Mouse (Mus musculus) heart, embryonic 15.5 days (tissue): ENCODE results near the gene B4galnt2. TPM values are rescaled to one million over a fixed set of nuclear protein-coding genes. Genes with fewer than 3 reads are reported as not detected.
A peak's percentile ranks its signal among the peaks of the same experiment; 100 is the strongest.
"Not testable (repeated sequence)": the region's sequence is repeated elsewhere in the genome, so short reads cannot be mapped to it uniquely, and the experiment has no call there.

ENCODE experiments used
- ATAC-seq: fragments of 200-750 bp; cut with Nextera tagmentation; replicated peaks from 2 replicates; pipeline ENCODE4 v1.8.0; 2017; ENCODE audit warnings: low read depth, moderate TSS enrichment; ENCODE audit not compliant: insufficient number of reproducible peaks, insufficient read depth, low FRiP score
- H3K27ac ChIP-seq: fragments of 300-500 bp; sonication (generic); 2 replicates; pipeline ENCODE4 v1.5.1; 2015; ENCODE audit warnings: mild to moderate bottlenecking, inconsistent platforms
- H3K27me3 ChIP-seq: fragments of 300-500 bp; sonication (generic); 2 replicates; pipeline ENCODE4 v1.6.1; 2015; ENCODE audit warnings: inconsistent platforms
- H3K36me3 ChIP-seq: fragments of 300-500 bp; sonication (generic); 2 replicates; pipeline ENCODE4 v1.6.1; 2015; ENCODE audit warnings: mild to moderate bottlenecking, inconsistent platforms
- H3K4me1 ChIP-seq: fragments of 300-500 bp; sonication (generic); replicated peaks from 2 replicates; pipeline ENCODE4 v1.6.1; 2015; ENCODE audit warnings: inconsistent platforms
- H3K4me2 ChIP-seq: fragments of 300-500 bp; sonication (generic); 2 replicates; pipeline ENCODE4 v1.6.1; 2015; ENCODE audit warnings: inconsistent platforms, mild to moderate bottlenecking, moderate library complexity
- H3K4me3 ChIP-seq: fragments of 300-500 bp; sonication (generic); 2 replicates; pipeline ENCODE4 v1.5.1; 2015; ENCODE audit warnings: mild to moderate bottlenecking, inconsistent platforms
- H3K9ac ChIP-seq: fragments of 300-500 bp; sonication (generic); 2 replicates; pipeline ENCODE4 v1.6.1; 2015; ENCODE audit warnings: mild to moderate bottlenecking, inconsistent platforms
- H3K9me3 ChIP-seq: fragments of 300-500 bp; sonication (generic); replicated peaks from 2 replicates; pipeline ENCODE4 v1.6.1; 2016; ENCODE audit warnings: inconsistent platforms
- WGBS: fragments of 180-500 bp; shearing (Covaris S2); methylation state at CpG from one replicate; pipeline ENCODE4 v1.1.7; 2015; ENCODE audit warnings: mixed read lengths; 5-methylcytosine and 5-hydroxymethylcytosine counted together
- polyA plus RNA-seq: library from polyadenylated mRNA; unstranded; fragments of >200 nt; fragmentation: Nextera tagmentation; extraction: Ambion mirVana; gene quantifications from 2 replicates; pipeline ENCODE4 v1.2.1, GENCODE M21; 2015

Gene B4galnt2
- polyA plus RNA-seq, 1 experiment from 2014 or later, result 0.23 TPM

GRCm38 (mm10) chr11:95890462-95891051 lies 24.1 kb downstream of the B4galnt2 start:
- Histone ChIP-seq H3K4me3 (no peak overlapping the region), H3K9me3 (no peaks in the 10 kb centered on the region), H3K27ac (no peak overlapping the region), H3K36me3 (no peaks in the 10 kb centered on the region), H3K4me2 (no peak overlapping the region), H3K9ac (no peak overlapping the region), H3K4me1 (no peaks in the 10 kb centered on the region), H3K27me3 (no peaks in the 10 kb centered on the region)
- ATAC-seq, result no peak
- 66% methylated on average over 2 of the region's 2 CpGs for WGBS

- not testable (repeated sequence) for H3K4me2 ChIP-seq, H3K4me3 ChIP-seq, H3K9ac ChIP-seq, H3K9me3 ChIP-seq, H3K27ac ChIP-seq, ATAC-seq, H3K27me3 ChIP-seq, H3K36me3 ChIP-seq, H3K4me1 ChIP-seq
- 80% methylated on average over 2 of the region's 2 CpGs for WGBS
Measured at GRCm38 (mm10) chr11:95879861-95880260, 34.8 kb downstream of the B4galnt2 start.

GRCm38 (mm10) chr11:95876296-95876695 lies 38.4 kb downstream of the B4galnt2 start:
- 22% methylated on average over 7 of the region's 7 CpGs for WGBS
- no peaks in the 10 kb centered on the region for H3K9me3 ChIP-seq
- H3K27ac ChIP-seq, result no peak overlapping the region
- H3K27me3 ChIP-seq, result peaks cover 6% of the 10 kb centered on the region; the same call in 1 of the 2 replicates
- no peak overlapping the region for H3K4me2 ChIP-seq
- no peak overlapping the region for H3K9ac ChIP-seq
- no peak for ATAC-seq
- H3K4me1 ChIP-seq, result no peaks in the 10 kb centered on the region
- no peak overlapping the region for H3K4me3 ChIP-seq
- H3K36me3 ChIP-seq, result no peaks in the 10 kb centered on the region

GRCm38 (mm10) chr11:95875804-95876203 lies 38.9 kb downstream of the B4galnt2 start:
- H3K4me1 ChIP-seq, result no peaks in the 10 kb centered on the region
- no peaks in the 10 kb centered on the region for H3K36me3 ChIP-seq
- no peak for ATAC-seq
- H3K9me3 ChIP-seq, result no peaks in the 10 kb centered on the region
- WGBS, result 32% methylated on average over 9 of the region's 9 CpGs
- H3K9ac ChIP-seq, result no peak overlapping the region
- H3K4me2 ChIP-seq, result no peak overlapping the region
- H3K27ac ChIP-seq, result no peak overlapping the region
- H3K4me3 ChIP-seq, result no peak overlapping the region
- H3K27me3 ChIP-seq, result 0 out of 2 replicates have a peak, but pooled peaks cover 1% of the 10 kb centered on the region

GRCm38 (mm10) chr11:95869918-95870470 lies 44.7 kb downstream of the B4galnt2 start:
- Histone ChIP-seq H3K9me3 (no peaks in the 10 kb centered on the region), H3K4me2 (no peak overlapping the region), H3K4me3 (no peak overlapping the region), H3K27ac (no peak overlapping the region), H3K36me3 (no peaks in the 10 kb centered on the region), H3K9ac (no peak overlapping the region), H3K4me1 (no peaks in the 10 kb centered on the region), H3K27me3 (no peaks in the 10 kb centered on the region)
- 60% methylated on average over 6 of the region's 6 CpGs for WGBS
- no peak for ATAC-seq

- Histone ChIP-seq H3K4me2 (no peak overlapping the region), H3K4me1 (no peaks in the 10 kb centered on the region), H3K9ac (no peak overlapping the region), H3K9me3 (no peaks in the 10 kb centered on the region), H3K4me3 (no peak overlapping the region), H3K27me3 (no peaks in the 10 kb centered on the region), H3K27ac (no peak overlapping the region), H3K36me3 (no peaks in the 10 kb centered on the region)
- WGBS, result 67% methylated on average over 4 of the region's 4 CpGs
- ATAC-seq, result no peak
Measured at GRCm38 (mm10) chr11:95869442-95869841, 45.2 kb downstream of the B4galnt2 start.

- WGBS, result 88% methylated on average over 8 of the region's 8 CpGs
- Histone ChIP-seq H3K9ac (no peak overlapping the region), H3K4me2 (no peak overlapping the region), H3K4me1 (peaks cover 13% of the 10 kb centered on the region), H3K36me3 (no peaks in the 10 kb centered on the region), H3K9me3 (no peaks in the 10 kb centered on the region), H3K27me3 (no peaks in the 10 kb centered on the region), H3K4me3 (no peak overlapping the region), H3K27ac (no peak overlapping the region)
- ATAC-seq, result no peak
Measured at GRCm38 (mm10) chr11:95861397-95861796, 53.3 kb downstream of the B4galnt2 start.

- no peak for ATAC-seq
- 20% methylated on average over 3 of the region's 3 CpGs for WGBS
- Histone ChIP-seq H3K4me2 (peak overlapping the region; percentile 85), H3K27ac (0 out of 2 replicates have a peak overlapping the region, but pooled peaks have one; percentile 89), H3K9ac (peak overlapping the region; percentile 64), H3K36me3 (no peaks in the 10 kb centered on the region), H3K4me3 (peak overlapping the region; percentile 79), H3K27me3 (no peaks in the 10 kb centered on the region), H3K9me3 (no peaks in the 10 kb centered on the region), H3K4me1 (peaks cover 13% of the 10 kb centered on the region)
Measured at GRCm38 (mm10) chr11:95860071-95860490, 54.6 kb downstream of the B4galnt2 start.

DNA sequence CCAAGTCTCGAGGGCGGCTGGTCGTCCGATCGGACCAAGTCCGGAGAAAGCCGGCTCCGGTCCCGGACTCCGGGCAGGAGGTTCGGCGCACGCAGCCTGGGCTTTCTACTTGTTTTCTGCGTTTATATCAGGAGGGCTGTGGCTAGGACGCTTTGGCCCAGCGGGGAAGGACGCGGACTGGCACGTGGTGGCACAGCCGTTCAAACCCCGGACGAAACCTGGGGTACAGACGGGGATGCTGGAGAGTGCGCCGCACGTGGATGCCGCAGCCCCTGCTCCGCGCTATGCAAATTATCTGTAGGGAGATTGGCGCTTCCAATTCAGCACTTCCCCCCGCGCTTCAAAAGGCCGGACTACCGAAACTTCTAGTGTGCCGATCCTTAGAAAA lies 55.2 kb downstream of the B4galnt2 start:
- peak; percentile 47; the same call in 1 of the 2 replicates for ATAC-seq
- under 1% methylated on average over 35 of the region's 35 CpGs for WGBS

DNA sequence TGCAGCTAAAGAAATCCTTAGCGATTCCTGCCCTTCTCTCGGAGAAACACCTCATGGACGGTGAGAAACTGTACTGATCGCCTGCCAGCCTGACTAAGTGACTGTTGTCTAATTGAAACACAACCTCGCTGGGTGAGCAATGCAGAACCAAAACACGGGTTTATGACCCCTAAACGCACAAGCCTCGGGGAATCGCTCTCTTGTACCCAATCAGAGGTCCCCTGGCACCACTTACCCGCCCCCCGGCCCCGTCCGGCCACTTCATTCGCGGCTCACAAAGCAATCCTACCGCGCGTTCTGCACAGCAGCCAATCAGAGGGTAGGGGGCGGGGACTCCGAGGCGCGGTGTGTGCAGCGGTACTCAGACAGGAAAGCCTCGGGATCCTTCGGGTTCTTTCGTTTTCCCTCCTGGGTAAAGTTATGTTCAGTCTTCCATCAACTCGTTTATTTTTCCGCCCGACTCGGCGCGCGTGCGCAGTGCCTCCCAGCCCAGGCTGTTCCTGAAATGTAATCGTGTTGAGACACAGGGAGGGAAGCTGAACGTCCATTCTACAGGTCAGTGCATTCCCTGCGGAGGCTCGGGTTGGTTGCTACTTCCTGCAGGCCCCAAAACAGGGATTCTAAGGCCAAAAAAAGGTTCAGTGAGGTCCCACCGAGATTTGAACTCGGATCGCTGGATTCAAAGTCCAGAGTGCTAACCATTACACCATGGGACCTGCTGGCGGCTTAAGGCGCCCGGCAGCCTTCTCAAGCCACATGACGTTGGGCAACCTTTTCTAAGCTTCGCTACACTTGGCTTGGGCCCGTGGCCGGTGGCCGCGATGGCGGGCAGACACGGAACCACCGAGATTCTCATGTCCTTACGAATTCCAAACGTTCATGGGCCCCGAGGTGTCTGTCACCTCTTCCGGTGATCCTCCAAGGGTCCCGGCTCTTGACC lies 55.9 kb downstream of the B4galnt2 start:
- Histone ChIP-seq H3K4me3 (peak overlapping the region; percentile 79), H3K9ac (peak overlapping the region; percentile 64), H3K4me2 (peak overlapping the region; percentile 85), H3K9me3 (no peaks in the 10 kb centered on the region), H3K36me3 (no peaks in the 10 kb centered on the region), H3K27me3 (no peaks in the 10 kb centered on the region), H3K4me1 (peaks cover 13% of the 10 kb centered on the region), H3K27ac (peak overlapping the region; percentile 89)
- peak; percentile 98 for ATAC-seq
- under 1% methylated on average over 58 of the region's 58 CpGs for WGBS

More for the DNA sequence above, 55.2 kb downstream of the B4galnt2 start:
- no peaks in the 10 kb centered on the region for H3K36me3 ChIP-seq
- no peaks in the 10 kb centered on the region for H3K27me3 ChIP-seq
- no peaks in the 10 kb centered on the region for H3K9me3 ChIP-seq
- peak overlapping the region; percentile 79 for H3K4me3 ChIP-seq
- peak overlapping the region; percentile 89 for H3K27ac ChIP-seq
- H3K4me2 ChIP-seq, result peak overlapping the region; percentile 85
- H3K9ac ChIP-seq, result peak overlapping the region; percentile 64
- peaks cover 13% of the 10 kb centered on the region for H3K4me1 ChIP-seq

DNA sequence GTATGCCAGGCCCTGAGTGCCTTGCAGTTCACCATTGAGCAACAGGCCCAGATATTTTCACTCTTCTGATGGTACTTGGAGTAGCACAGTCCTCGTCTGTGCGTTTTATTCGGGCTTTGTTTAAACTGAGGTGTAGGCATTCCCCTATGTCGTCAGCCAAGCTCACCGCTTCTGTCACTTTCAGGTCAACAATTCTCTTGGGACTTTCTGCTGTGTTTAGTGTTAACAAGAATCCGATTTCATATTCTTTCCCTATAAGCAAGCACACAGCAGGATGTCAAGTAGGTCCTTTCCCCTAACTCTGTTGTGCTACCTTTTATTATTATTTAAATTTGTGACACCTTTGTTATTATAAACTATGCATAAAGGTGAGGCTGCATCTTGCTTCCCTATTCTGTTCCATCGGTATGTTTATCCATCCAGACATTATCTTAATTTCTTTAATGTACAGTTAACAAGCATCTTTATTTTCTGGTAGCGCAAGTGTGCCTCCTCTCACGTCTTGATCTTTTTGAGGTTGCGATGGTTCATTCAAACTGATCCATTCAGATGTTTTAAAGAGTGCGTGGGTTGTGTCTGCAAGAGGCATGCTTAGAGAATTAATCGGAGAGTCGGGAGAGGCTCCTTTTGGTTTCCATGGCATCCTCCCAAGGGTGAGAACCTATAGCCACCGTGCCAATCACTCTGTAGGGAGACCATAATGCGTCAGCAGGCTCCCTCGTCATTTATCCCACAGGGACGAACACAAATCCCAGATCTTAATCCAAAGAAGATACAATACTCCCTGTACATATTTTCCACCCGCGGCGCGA lies 56.8 kb downstream of the B4galnt2 start:
- Histone ChIP-seq H3K9me3 (no peaks in the 10 kb centered on the region), H3K36me3 (no peaks in the 10 kb centered on the region), H3K4me3 (peak overlapping the region; percentile 79), H3K27me3 (no peaks in the 10 kb centered on the region), H3K4me1 (peaks cover 13% of the 10 kb centered on the region), H3K27ac (peak overlapping the region; percentile 89), H3K9ac (peak overlapping the region; percentile 61), H3K4me2 (peak overlapping the region; percentile 85)
- ATAC-seq, result no peak
- WGBS, result 20% methylated on average over 21 of the region's 21 CpGs
